Mouse (Mus musculus) C2C12 (cell line): ENCODE measurements at regions not wholly inside any gene's neighbourhood (a gene's known extent, or its start where the extent isn't known, plus 50 kb on each side); places are given as distances from the start of the nearest gene placed in this dataset.

Experiments
- CEBPB ChIP-seq: IDR thresholded peaks from one replicate; pipeline ENCODE4 v1.6.1; 2011; ENCODE audit warnings: low read depth, mild to moderate bottlenecking, control low read depth, moderate library complexity
- CTCF ChIP-seq: IDR thresholded peaks from one replicate; pipeline ENCODE4 v1.5.1; 2011; ENCODE audit not compliant: control insufficient read depth, insufficient read depth, insufficient read length
- FOSL1 ChIP-seq: IDR thresholded peaks from one replicate; pipeline ENCODE4 v1.8.0; 2011; ENCODE audit warnings: mild to moderate bottlenecking, low read length; ENCODE audit not compliant: poor library complexity, insufficient read depth, severe bottlenecking
- MAX ChIP-seq: IDR thresholded peaks from one replicate; pipeline ENCODE4 v1.6.1; 2011; ENCODE audit warnings: mild to moderate bottlenecking, control low read depth
- USF1 ChIP-seq: IDR thresholded peaks from one replicate; pipeline ENCODE4 v1.6.1; 2011; ENCODE audit warnings: low read depth, mild to moderate bottlenecking, control low read depth, moderate library complexity

DNA sequence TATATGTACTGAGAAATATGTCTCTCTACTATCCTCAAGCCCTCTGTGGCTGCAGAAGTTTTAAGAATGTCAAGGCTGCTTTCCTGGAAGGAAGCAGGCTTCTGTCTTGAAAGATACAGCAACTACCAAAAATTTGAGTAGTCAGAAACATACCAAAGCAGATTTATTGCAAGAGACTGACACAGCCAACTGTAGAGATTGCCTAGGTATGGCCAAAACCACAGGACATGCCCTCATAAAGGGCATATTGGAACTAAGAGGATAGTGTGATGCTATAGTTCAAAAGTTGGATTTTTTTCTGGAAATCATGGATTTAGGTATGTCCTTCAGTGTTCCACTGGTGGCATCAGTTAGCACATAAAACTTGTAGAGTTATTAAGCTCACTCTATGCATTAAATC is 230.8 kb upstream of the Arhgef26 start:
- no peak for TF ChIP-seq CTCF
- TF ChIP-seq FOSL1: no peak
- TF ChIP-seq CEBPB: no peak
- TF ChIP-seq MAX: no peak
- no peak for TF ChIP-seq USF1
